Mouse (Mus musculus) stomach, embryonic 15.5 days (tissue): ENCODE measurements around the gene Tmem89. TPM values are rescaled to one million over a fixed set of nuclear protein-coding genes. Genes with fewer than 3 reads are reported as not detected.

ENCODE experiments used
- ATAC-seq: fragments of 200-750 bp; cut with Nextera tagmentation; 2 replicates; pipeline ENCODE4 v1.8.0; 2017; ENCODE audit warnings: low read depth, moderate number of reproducible peaks, moderate TSS enrichment; ENCODE audit not compliant: insufficient read depth, low FRiP score
- H3K27ac ChIP-seq: fragments of 300-500 bp; sonication (generic); 2 replicates; pipeline ENCODE4 v1.5.1; 2015; ENCODE audit warnings: mild to moderate bottlenecking, inconsistent platforms
- H3K27me3 ChIP-seq: fragments of 300-500 bp; sonication (generic); replicated peaks from 2 replicates; pipeline ENCODE4 v1.6.1; 2015; ENCODE audit warnings: inconsistent platforms
- H3K36me3 ChIP-seq: fragments of 300-500 bp; sonication (generic); 2 replicates; pipeline ENCODE4 v1.6.1; 2015; ENCODE audit warnings: inconsistent platforms
- H3K4me1 ChIP-seq: fragments of 300-500 bp; sonication (generic); 2 replicates; pipeline ENCODE4 v1.6.1; 2015; ENCODE audit warnings: inconsistent platforms
- H3K4me2 ChIP-seq: fragments of 300-500 bp; sonication (generic); 2 replicates; pipeline ENCODE4 v1.6.1; 2015; ENCODE audit warnings: mild to moderate bottlenecking, inconsistent platforms
- H3K4me3 ChIP-seq: fragments of 300-500 bp; sonication (generic); replicated peaks from 2 replicates; pipeline ENCODE4 v1.5.1; 2015; ENCODE audit warnings: inconsistent platforms
- H3K9ac ChIP-seq: fragments of 300-500 bp; sonication (generic); 2 replicates; pipeline ENCODE4 v1.6.1; 2015; ENCODE audit warnings: inconsistent platforms
- H3K9me3 ChIP-seq: fragments of 300-500 bp; sonication (generic); 2 replicates; pipeline ENCODE4 v1.6.1; 2016; ENCODE audit warnings: inconsistent platforms
- WGBS: fragments of 180-500 bp; shearing (Covaris S2); methylation state at CpG from one replicate; pipeline ENCODE4 v1.1.7; 2015; 5-methylcytosine and 5-hydroxymethylcytosine counted together
- polyA plus RNA-seq: library from polyadenylated mRNA; unstranded; fragments of >200 nt; fragmentation: Nextera tagmentation; extraction: Ambion mirVana; gene quantifications from 2 replicates; pipeline ENCODE4 v1.2.1, GENCODE M21; 2015

The Tmem89 gene
- polyA plus RNA-seq, 1 experiment from 2014 or later, result not detected

DNA sequence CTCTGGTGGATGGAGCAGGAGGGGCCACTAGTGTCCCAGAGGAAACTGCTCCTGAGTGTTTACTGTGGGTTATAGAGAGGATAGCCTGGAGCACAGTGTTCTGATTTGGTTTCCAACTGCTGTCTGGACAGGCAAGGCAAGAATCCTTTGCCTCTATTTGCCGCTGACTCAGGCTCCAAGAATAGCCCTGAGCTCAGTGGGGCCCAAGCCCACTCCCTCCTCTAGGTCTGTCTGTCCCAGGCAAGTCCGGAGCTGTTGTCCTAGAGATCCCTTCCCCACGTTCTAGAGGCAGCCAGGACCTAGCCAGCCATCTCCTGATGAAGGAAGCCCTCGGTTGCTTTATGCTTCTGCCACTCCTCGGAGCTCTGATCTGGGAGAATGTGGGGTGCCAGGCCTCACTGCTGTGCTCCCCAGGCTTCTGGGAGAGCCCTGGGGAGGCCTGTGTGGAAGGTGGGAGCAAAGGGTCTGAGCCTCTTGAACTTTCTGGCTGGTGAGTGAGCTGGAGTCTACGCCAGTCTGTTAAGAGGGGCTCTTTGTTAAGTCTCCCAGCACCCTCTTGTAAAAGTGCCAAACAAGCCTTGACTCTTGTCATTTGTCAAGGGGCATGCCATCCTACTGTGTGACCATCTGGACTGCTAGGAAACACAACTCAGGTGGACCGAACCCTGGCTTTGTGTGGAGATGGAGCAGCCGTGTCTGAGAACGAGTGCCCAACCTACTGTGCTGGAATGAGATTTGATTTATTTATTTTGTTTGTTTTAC, 35.7 kb downstream of the Tmem89 start:
- WGBS, result 83% methylated on average over 9 of the region's 9 CpGs
- Histone ChIP-seq H3K4me1 (peaks cover 16% of the 10 kb centered on the region), H3K36me3 (peaks cover 49% of the 10 kb centered on the region), H3K9ac (no peak overlapping the region), H3K27me3 (0 out of 2 replicates have a peak, but pooled peaks cover 7% of the 10 kb centered on the region), H3K9me3 (no peaks in the 10 kb centered on the region), H3K4me2 (no peak overlapping the region), H3K4me3 (no peak overlapping the region), H3K27ac (peak overlapping the region; percentile 86)
- ATAC-seq, result peak; percentile 6; the same call in 1 of the 2 replicates

DNA sequence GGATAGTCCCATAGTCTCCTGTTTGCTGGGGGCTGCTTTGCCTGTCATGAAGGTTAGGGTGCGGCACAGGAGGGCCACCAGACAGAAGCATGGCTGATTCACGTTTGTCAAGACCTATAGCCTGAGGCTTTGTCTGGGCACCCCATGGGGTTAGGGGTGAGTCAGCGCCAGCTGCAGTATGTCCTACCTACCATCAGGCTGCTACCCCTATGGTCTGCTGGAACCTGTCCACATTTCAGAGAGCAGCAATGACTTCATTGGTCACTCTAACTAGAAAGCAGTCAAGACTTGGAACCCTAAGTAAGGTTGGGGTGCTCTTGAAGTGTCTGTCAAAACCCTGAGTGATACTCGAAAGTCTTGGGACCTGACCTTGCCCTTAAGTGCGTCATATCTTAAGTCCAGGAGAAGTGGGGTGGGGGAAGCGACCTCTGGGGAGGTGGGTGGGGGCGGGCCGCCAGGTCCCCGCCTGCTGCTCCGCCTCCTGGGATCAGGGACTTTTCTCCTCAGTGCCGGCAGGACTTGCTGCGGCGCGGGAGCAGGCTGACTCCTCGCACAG, 38.7 kb downstream of the Tmem89 start, which contains the start of gene Col7a1:
TSS of gene Col7a1 (plus strand) at position 506 of the 556 bp plus-strand sequence.
- 0 out of 2 replicates have a peak, but pooled peaks cover 7% of the 10 kb centered on the region for H3K27me3 ChIP-seq
- WGBS, result 13% methylated on average over 15 of the region's 15 CpGs
- no peak for ATAC-seq
- H3K4me1 ChIP-seq, result peaks cover 16% of the 10 kb centered on the region
- H3K4me3 ChIP-seq, result peak within 1 kb of the TSS; percentile 34
- no peaks in the 10 kb centered on the region for H3K9me3 ChIP-seq
- peaks cover 21% of the 10 kb centered on the region for H3K36me3 ChIP-seq
- 0 out of 2 replicates have a peak within 1 kb of the TSS, but pooled peaks have one; percentile 19 for H3K9ac ChIP-seq
- peak within 1 kb of the TSS; percentile 51 for H3K4me2 ChIP-seq
- no peak within 1 kb of the TSS for H3K27ac ChIP-seq

DNA sequence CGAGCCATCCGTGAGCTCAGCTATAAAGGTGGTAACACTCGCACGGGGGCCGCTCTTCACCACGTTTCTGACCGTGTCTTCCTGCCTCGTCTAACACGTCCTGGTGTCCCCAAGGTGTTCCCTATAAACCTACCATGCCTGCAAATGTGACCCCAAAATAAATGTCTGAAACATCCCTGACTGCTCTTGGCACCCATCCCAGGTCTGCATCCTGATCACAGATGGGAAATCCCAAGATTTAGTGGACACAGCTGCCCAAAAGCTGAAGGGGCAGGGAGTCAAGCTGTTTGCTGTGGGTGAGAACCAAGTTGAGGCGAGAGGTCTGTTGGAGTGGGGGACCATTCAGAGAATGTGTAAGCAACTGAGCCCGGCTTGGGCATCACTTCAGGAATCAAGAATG, 40.8 kb downstream of the Tmem89 start:
- WGBS, result 80% methylated on average over 11 of the region's 11 CpGs
- H3K36me3 ChIP-seq, result peaks cover 5% of the 10 kb centered on the region
- no peak overlapping the region for H3K4me2 ChIP-seq
- H3K9ac ChIP-seq, result no peak overlapping the region
- no peaks in the 10 kb centered on the region for H3K9me3 ChIP-seq
- no peak overlapping the region for H3K27ac ChIP-seq
- peaks cover 6% of the 10 kb centered on the region for H3K4me1 ChIP-seq
- no peak for ATAC-seq
- 0 out of 2 replicates have a peak, but pooled peaks cover 7% of the 10 kb centered on the region for H3K27me3 ChIP-seq
- no peak overlapping the region for H3K4me3 ChIP-seq

DNA sequence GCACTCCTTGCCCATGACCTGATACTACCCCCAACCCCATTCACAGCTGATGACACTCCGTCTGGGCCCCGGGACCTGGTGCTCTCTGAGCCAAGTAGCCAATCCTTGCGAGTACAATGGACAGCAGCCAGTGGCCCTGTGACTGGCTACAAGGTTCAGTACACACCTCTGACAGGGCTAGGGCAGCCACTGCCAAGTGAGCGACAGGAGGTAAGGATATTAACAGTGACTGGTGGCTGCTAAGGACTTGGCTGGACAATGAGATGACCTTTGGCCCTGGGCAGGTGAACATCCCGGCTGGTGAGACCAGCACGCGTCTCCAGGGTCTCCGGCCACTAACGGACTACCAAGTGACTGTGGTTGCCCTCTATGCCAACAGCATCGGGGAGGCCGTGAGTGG, 41.4 kb downstream of the Tmem89 start:
- H3K4me3 ChIP-seq, result no peak overlapping the region
- no peak for ATAC-seq
- 0 out of 2 replicates have a peak, but pooled peaks cover 7% of the 10 kb centered on the region for H3K27me3 ChIP-seq
- no peak overlapping the region for H3K4me2 ChIP-seq
- no peaks in the 10 kb centered on the region for H3K9me3 ChIP-seq
- no peak overlapping the region for H3K27ac ChIP-seq
- peaks cover 2% of the 10 kb centered on the region; the same call in 1 of the 2 replicates for H3K36me3 ChIP-seq
- peaks cover 6% of the 10 kb centered on the region for H3K4me1 ChIP-seq
- 88% methylated on average over 11 of the region's 11 CpGs for WGBS
- H3K9ac ChIP-seq, result no peak overlapping the region

DNA sequence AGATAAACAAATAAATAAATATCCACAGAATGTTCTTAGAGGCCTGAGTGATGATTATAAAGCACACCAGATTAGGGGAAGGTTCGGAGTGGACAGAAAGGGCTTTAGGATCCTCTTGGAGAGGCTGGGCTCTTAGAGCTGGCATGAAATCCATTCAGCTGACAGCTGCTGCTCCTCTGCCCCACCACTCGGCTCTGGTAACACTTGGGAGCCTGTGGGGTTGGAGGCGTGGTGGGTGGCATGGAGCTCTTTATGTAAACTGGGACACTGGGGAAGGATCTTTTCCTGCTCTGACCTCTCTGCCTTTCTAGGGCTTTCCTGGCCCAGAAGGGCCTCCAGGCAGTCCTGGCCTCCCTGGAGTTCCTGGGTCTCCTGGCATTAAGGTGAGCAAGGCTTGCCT, 49.2 kb downstream of the Tmem89 start:
- H3K9ac ChIP-seq, result no peak overlapping the region
- H3K4me3 ChIP-seq, result no peak overlapping the region
- H3K36me3 ChIP-seq, result no peaks in the 10 kb centered on the region
- no peaks in the 10 kb centered on the region for H3K27me3 ChIP-seq
- H3K4me1 ChIP-seq, result no peaks in the 10 kb centered on the region
- no peaks in the 10 kb centered on the region for H3K9me3 ChIP-seq
- no peak overlapping the region for H3K4me2 ChIP-seq
- no peak for ATAC-seq
- 65% methylated on average over 3 of the region's 3 CpGs for WGBS
- H3K27ac ChIP-seq, result no peak overlapping the region

DNA sequence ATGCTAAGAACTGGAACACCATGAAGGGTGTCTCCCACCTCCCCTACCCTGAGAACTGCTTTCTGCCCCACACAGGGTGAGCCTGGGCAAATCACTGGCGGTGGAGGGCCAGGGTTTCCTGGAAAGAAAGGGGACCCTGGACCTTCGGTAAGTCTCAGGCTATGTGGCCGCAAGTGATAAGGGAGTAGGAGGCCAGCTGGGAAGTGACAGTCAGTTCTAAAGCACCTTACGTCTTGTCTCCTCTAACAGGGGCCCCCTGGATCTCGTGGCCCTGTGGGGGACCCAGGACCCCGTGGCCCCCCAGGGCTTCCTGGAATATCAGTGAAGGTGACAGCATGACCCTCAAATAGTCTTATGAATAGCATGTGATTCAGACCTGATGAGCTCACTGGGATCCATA, 49.9 kb downstream of the Tmem89 start:
- 73% methylated on average over 6 of the region's 6 CpGs for WGBS
- H3K4me2 ChIP-seq, result no peak overlapping the region
- H3K36me3 ChIP-seq, result no peaks in the 10 kb centered on the region
- no peak for ATAC-seq
- H3K4me1 ChIP-seq, result no peaks in the 10 kb centered on the region
- H3K9me3 ChIP-seq, result no peaks in the 10 kb centered on the region
- no peak overlapping the region for H3K4me3 ChIP-seq
- no peaks in the 10 kb centered on the region for H3K27me3 ChIP-seq
- no peak overlapping the region for H3K9ac ChIP-seq
- H3K27ac ChIP-seq, result no peak overlapping the region

Other genes starting within 250 kb of the Tmem89 start
- gene Prkar2a, start 225.3 kb upstream of the Tmem89 start, polyA plus RNA-seq, result 32.9 and 39.3 TPM in 2 replicates
- 71.3 and 81.9 TPM in 2 replicates for gene Ip6k2, start 130.8 kb upstream of the Tmem89 start, polyA plus RNA-seq
- 10.5 and 13.0 TPM in 2 replicates for gene Nckipsd, start 106.3 kb upstream of the Tmem89 start, polyA plus RNA-seq
- gene Celsr3, start 88.3 kb upstream of the Tmem89 start, polyA plus RNA-seq, result 0.94 and 1.2 TPM in 2 replicates
- 12.8 and 18.5 TPM in 2 replicates for gene Slc26a6, start 61.3 kb upstream of the Tmem89 start, polyA plus RNA-seq
- 499 and 511 TPM in 2 replicates for gene Uqcrc1, start 22.0 kb downstream of the Tmem89 start, polyA plus RNA-seq
- 5.9 and 6.6 TPM in 2 replicates for gene Col7a1, start 39.0 kb downstream of the Tmem89 start, polyA plus RNA-seq
- 0.12 and 0.19 TPM in 2 replicates for gene Ucn2, start 71.4 kb downstream of the Tmem89 start, polyA plus RNA-seq
- 9.6 and 10.2 TPM in 2 replicates for gene Pfkfb4, start 77.2 kb downstream of the Tmem89 start, polyA plus RNA-seq
- 104 and 107 TPM in 2 replicates for gene Shisa5, start 123.9 kb downstream of the Tmem89 start, polyA plus RNA-seq
- 12.7 and 14.4 TPM in 2 replicates for gene Trex1, start 145.1 kb downstream of the Tmem89 start, polyA plus RNA-seq
- gene Atrip, start 159.5 kb downstream of the Tmem89 start, polyA plus RNA-seq, result 24.7 and 26.1 TPM in 2 replicates
- 14.7 and 16.3 TPM in 2 replicates for gene Ccdc51, start 167.9 kb downstream of the Tmem89 start, polyA plus RNA-seq
- gene Tma7, start 168.0 kb downstream of the Tmem89 start, polyA plus RNA-seq, result 586 and 587 TPM in 2 replicates
- 12.8 and 13.3 TPM in 2 replicates for gene Plxnb1, start 180.8 kb downstream of the Tmem89 start, polyA plus RNA-seq
- not detected in 2 replicates for gene Fbxw21, start 247.4 kb downstream of the Tmem89 start, polyA plus RNA-seq